Mouse (Mus musculus) kidney, adult 2 months (tissue): ENCODE data around the gene 1700092M07Rik. TPM values are rescaled to one million over a fixed set of nuclear protein-coding genes. Genes with fewer than 3 reads are reported as not detected.

Experiments
- DNase-seq: peaks from one replicate; pipeline ENCODE4 v3.0.0; 2021
- H3K27ac ChIP-seq: fragments of 200-500 bp; 2 replicates; pipeline ENCODE4 v1.5.1; 2012; ENCODE audit warnings: low read depth, low read length, control low read depth, inconsistent platforms; ENCODE audit not compliant: insufficient read depth
- H3K27me3 ChIP-seq: fragments of 200-500 bp; replicated peaks from 2 replicates; pipeline ENCODE4 v1.6.1; 2012; ENCODE audit warnings: mild to moderate bottlenecking, moderate library complexity, low read length, inconsistent platforms; ENCODE audit not compliant: control insufficient read depth, insufficient read depth
- H3K36me3 ChIP-seq: fragments of 200-500 bp; 2 replicates; pipeline ENCODE4 v1.6.1; 2012; ENCODE audit warnings: mild to moderate bottlenecking, moderate library complexity, low read length, inconsistent platforms; ENCODE audit not compliant: control insufficient read depth, insufficient read depth
- H3K4me1 ChIP-seq: fragments of 200-500 bp; 2 replicates; pipeline ENCODE4 v1.6.1; 2011; ENCODE audit warnings: low read length; ENCODE audit not compliant: control insufficient read depth, insufficient read depth
- H3K4me3 ChIP-seq: fragments of 200-500 bp; 2 replicates; pipeline ENCODE4 v1.5.1; 2011; ENCODE audit warnings: mild to moderate bottlenecking, low read depth, low read length, control low read depth; ENCODE audit not compliant: insufficient read depth
- CTCF ChIP-seq: fragments of 200-500 bp; conservative IDR thresholded peaks from 2 replicates; pipeline ENCODE4 v1.5.1; 2011; ENCODE audit warnings: low read depth, mild to moderate bottlenecking, control low read depth, low read length, moderate library complexity, mixed read lengths; ENCODE audit not compliant: insufficient read depth, insufficient read length
- POLR2A ChIP-seq: fragments of 200-500 bp; IDR thresholded peaks from one replicate; pipeline ENCODE4 v1.6.1; 2011; ENCODE audit warnings: low read depth, low read length, control low read depth
- WGBS: fragments of 180-500 bp; shearing (Covaris S2); methylation state at CpG from one replicate; pipeline ENCODE4 v1.1.7; 2018; 5-methylcytosine and 5-hydroxymethylcytosine counted together
- polyA plus RNA-seq: library from polyadenylated mRNA; depleted of rRNA; stranded (reverse); fragments of >200 nt; gene quantifications from 2 replicates; pipeline ENCODE4 v1.2.3, GENCODE M21; 2012; rRNA removed

Gene 1700092M07Rik
- 0.39 TPM in 1 of 2 replicates, not detected in the other for polyA plus RNA-seq

- TF ChIP-seq CTCF (no peak), POLR2A (no peak)
- Histone ChIP-seq H3K27ac (peak within 1 kb of the TSS; percentile 90), H3K4me1 (peaks cover 14% of the 10 kb centered on the region; the same call in 1 of the 2 replicates), H3K36me3 (peaks cover 1% of the 10 kb centered on the region; the same call in 1 of the 2 replicates), H3K4me3 (peak within 1 kb of the TSS; percentile 59), H3K27me3 (no peaks in the 10 kb centered on the region)
- no peak for DNase-seq
- 46% methylated on average over 14 of the region's 14 CpGs for WGBS
These were observed at the start of gene 1700092M07Rik for GRCm38 (mm10) chr19:8740603-8741002. 1700092M07Rik (plus strand) TSS chr19:8740718.

- no peaks in the 10 kb centered on the region for H3K36me3 ChIP-seq
- 57% methylated on average over 9 of the region's 9 CpGs for WGBS
- TF ChIP-seq POLR2A (no peak), CTCF (no peak)
- H3K27ac ChIP-seq: no peak overlapping the region
- DNase-seq: no peak
- no peak overlapping the region for H3K4me3 ChIP-seq
- no peaks in the 10 kb centered on the region for H3K27me3 ChIP-seq
- H3K4me1 ChIP-seq: no peaks in the 10 kb centered on the region
These were observed 48.5 kb upstream of the 1700092M07Rik start for GRCm38 (mm10) chr19:8691871-8692539.

- no peak for DNase-seq
- H3K27me3 ChIP-seq: no peaks in the 10 kb centered on the region
- 87% methylated on average over 5 of the region's 5 CpGs for WGBS
- TF ChIP-seq POLR2A (no peak), CTCF (no peak)
- no peak overlapping the region for H3K27ac ChIP-seq
- no peak overlapping the region for H3K4me3 ChIP-seq
- no peaks in the 10 kb centered on the region for H3K4me1 ChIP-seq
- H3K36me3 ChIP-seq: no peaks in the 10 kb centered on the region
These were observed 47.8 kb upstream of the 1700092M07Rik start for GRCm38 (mm10) chr19:8692740-8693139.

- TF ChIP-seq CTCF: peak; percentile 65
- no peak for TF ChIP-seq POLR2A
- DNase-seq: peak; percentile 77
- no peak overlapping the region for H3K27ac ChIP-seq
- H3K27me3 ChIP-seq: no peaks in the 10 kb centered on the region
- H3K4me1 ChIP-seq: no peaks in the 10 kb centered on the region
- no peak overlapping the region for H3K4me3 ChIP-seq
- WGBS: 38% methylated on average over 6 of the region's 6 CpGs
- H3K36me3 ChIP-seq: no peaks in the 10 kb centered on the region
These were observed 45.2 kb upstream of the 1700092M07Rik start for GRCm38 (mm10) chr19:8695330-8695729.

GRCm38 (mm10) chr19:8699652-8700051 is 40.9 kb upstream of the 1700092M07Rik start:
- H3K27ac ChIP-seq: no peak overlapping the region
- no peak overlapping the region for H3K4me3 ChIP-seq
- DNase-seq: no peak
- no peaks in the 10 kb centered on the region for H3K36me3 ChIP-seq
- TF ChIP-seq POLR2A (no peak), CTCF (no peak)
- peaks cover 3% of the 10 kb centered on the region; the same call in 1 of the 2 replicates for H3K4me1 ChIP-seq
- 89% methylated on average over 9 of the region's 9 CpGs for WGBS
- H3K27me3 ChIP-seq: no peaks in the 10 kb centered on the region

GRCm38 (mm10) chr19:8702458-8702857 is 38.1 kb upstream of the 1700092M07Rik start:
- no peak overlapping the region for H3K27ac ChIP-seq

GRCm38 (mm10) chr19:8703571-8703970 is 36.9 kb upstream of the 1700092M07Rik start:
- Histone ChIP-seq H3K27me3 (no peaks in the 10 kb centered on the region), H3K36me3 (peaks cover 2% of the 10 kb centered on the region), H3K4me3 (no peak overlapping the region), H3K4me1 (peaks cover 3% of the 10 kb centered on the region; the same call in 1 of the 2 replicates), H3K27ac (no peak overlapping the region)
- WGBS: 66% methylated on average over 4 of the region's 4 CpGs
- DNase-seq: no peak
- no peak for TF ChIP-seq CTCF
- TF ChIP-seq POLR2A: no peak

More at GRCm38 (mm10) chr19:8702458-8702857, 38.1 kb upstream of the 1700092M07Rik start:
- peaks cover 3% of the 10 kb centered on the region; the same call in 1 of the 2 replicates for H3K4me1 ChIP-seq
- TF ChIP-seq CTCF (no peak), POLR2A (no peak)
- WGBS: 23% methylated on average over 3 of the region's 3 CpGs
- no peaks in the 10 kb centered on the region for H3K36me3 ChIP-seq
- no peak overlapping the region for H3K4me3 ChIP-seq
- H3K27me3 ChIP-seq: no peaks in the 10 kb centered on the region
- peak; percentile 85 for DNase-seq
